Mouse (Mus musculus): ENCODE measurements around the gene Exo5.

Gene Exo5

GRCm38 (mm10) chr4:120905644-120906043 lies 19.2 kb downstream of the Exo5 start:
- no peak for DNase-seq (ENCODE audit: low spot score)

DNA sequence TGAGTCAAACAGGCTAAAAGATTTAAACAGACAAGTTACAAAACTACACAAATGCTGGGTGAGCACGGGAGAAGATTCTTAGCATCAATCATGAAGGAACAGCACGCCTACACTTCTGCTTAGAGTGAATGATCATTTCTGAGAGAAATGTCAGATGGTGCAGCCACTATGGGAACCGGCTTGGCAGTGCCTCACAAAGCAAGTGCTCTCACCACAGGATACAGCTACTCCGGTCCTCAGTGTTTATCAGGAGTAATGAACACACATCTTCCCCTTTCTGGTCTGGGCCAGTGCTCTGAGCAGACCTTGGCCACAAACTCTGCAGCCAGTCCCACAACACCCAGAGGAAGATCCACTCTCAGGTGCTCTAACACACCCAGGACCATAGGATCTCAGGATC lies 20.3 kb downstream of the Exo5 start:
- DNase-seq (ENCODE audit: low spot score) = no peak

GRCm38 (mm10) chr4:120895810-120896584 lies 28.8 kb downstream of the Exo5 start:
- no peak for DNase-seq (ENCODE audit: low spot score)

- no peak for DNase-seq (ENCODE audit: low spot score)
Observed at GRCm38 (mm10) chr4:120895226-120895625, 29.6 kb downstream of the Exo5 start.

DNA sequence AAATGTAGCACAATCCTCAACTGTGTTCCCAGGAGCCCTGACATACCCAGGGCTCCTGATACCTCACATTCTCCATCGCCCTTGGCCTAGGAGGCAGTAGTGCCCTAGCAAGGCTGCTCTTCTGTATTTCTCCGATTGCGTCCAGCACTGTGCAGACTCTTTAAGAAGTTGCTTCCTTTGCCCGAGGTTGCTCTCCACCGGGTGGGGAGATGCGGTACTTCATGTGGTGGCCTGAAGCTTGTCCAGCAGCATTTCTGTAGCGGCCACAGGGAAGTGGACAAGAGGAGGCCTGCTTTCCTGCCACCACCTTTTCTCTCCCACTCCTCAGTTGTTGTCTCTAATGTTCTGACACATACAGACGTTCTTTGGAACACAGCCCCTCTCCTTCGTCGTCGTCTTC lies 30.2 kb downstream of the Exo5 start:
- no peak for DNase-seq (ENCODE audit: low spot score)

GRCm38 (mm10) chr4:120893656-120894401 lies 31.0 kb downstream of the Exo5 start:
- DNase-seq (ENCODE audit: low spot score) = no peak

DNA sequence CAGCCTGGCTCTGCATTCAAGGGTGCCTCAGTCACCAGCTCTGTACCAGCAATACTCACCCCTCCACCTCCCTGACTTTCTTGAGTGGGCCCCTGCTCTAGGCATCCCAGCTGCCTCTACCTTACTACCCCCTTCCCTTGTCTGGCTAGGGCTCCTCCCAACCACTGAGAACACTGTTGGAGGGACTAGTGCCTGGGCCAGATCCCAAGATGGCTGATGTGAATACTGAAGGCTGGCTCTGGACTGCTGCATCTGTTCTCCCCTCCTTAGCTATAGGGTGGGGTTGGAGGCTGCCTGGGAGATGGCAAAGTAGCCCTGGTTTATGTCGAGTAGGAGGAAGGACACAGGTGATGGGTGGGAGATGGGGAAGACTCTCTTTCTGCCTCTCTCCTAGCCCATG lies 32.3 kb downstream of the Exo5 start:
- DNase-seq (ENCODE audit: low spot score) = no peak

DNA sequence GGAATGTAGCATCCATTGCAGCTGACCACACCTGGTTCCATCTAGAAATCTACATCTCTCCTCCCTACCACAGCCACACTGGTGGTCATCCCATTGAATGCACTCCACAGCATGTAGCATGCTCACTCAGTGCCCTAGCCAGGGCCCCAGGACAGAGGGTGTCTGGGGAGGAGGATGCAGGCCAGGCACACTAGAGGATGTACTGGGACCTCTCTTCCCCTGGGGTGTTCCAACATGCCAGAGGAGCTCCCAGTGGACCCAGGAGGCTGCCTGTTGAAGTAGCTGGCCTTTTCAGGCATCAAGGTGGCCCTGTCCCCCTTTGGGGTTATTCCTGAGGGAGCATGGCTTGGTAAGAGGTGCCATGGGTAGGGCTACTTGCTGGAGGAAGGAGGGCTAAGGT lies 32.9 kb downstream of the Exo5 start:
- DNase-seq (ENCODE audit: low spot score) = no peak

DNA sequence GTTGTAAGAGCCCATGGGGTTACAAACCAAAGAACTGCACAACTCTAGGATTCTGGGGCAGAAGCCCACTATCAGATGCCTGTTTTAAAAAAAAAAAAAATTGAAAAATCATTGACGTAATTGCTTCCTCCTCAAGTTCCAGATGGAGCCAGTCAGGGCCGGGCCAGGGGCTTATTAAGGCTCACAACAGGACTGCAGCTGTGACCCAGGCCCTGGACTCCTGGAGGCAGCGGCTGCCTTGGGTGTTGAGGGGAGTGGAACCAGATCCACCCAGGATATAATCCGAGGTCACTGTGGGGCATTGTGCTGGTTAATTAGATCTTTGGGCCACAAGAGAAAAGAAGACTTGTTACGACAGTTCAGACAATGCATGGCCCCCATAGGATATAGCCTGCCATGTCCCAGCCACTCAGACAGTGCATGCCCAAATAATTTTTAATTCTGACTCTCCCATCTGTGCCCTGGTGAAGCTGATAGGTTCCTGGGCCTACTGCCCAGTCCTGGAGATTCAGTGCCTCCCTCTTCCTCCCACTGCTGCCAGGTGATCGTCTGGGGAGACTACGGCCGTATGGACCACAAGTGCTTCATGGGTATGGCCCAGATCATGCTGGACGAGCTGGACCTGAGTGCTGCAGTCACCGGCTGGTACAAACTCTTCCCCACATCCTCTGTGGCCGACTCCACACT lies 33.9 kb downstream of the Exo5 start:
- no peak for DNase-seq (ENCODE audit: low spot score)

- no peak for DNase-seq (ENCODE audit: low spot score)
Observed at GRCm38 (mm10) chr4:120888884-120889283, 35.9 kb downstream of the Exo5 start.

DNA sequence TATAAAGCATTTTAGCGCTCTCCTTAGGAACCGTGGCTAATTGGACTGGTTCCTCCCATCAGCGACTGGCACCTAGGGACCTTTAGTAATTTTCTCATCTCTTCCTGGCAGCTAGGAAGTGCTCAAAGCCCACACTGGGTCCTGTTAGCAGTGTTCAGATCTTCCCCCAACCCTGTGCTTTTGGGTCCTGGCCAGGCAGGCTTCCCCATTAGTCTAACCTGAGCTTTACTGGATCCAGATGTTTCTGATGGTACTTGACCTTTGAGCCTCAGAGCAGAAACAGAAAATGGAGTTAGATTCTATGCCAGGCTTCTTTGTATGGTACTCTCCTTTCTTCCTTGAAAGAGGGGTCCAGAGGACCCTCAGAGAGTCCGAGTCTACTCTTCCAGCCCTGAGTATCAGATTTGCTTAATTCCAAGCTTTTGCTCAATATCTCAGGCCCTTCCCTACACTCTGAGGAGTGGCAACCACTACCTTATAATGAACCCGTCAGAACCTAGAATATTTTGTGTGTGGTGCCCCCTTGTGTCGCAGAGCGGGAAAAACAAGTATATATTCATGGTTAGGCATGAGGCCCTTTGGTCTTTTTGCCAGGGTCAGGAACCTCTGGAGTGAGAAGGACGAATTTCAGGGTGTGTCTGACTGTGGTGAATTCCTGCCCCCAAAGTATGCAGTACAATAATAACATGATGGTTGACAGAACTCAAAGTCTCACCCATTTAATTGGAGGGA lies 37.3 kb downstream of the Exo5 start:
- peak; percentile 51 for DNase-seq (ENCODE audit: low spot score)

GRCm38 (mm10) chr4:120886811-120887210 lies 38.0 kb downstream of the Exo5 start:
- DNase-seq (ENCODE audit: low spot score) = no peak

DNA sequence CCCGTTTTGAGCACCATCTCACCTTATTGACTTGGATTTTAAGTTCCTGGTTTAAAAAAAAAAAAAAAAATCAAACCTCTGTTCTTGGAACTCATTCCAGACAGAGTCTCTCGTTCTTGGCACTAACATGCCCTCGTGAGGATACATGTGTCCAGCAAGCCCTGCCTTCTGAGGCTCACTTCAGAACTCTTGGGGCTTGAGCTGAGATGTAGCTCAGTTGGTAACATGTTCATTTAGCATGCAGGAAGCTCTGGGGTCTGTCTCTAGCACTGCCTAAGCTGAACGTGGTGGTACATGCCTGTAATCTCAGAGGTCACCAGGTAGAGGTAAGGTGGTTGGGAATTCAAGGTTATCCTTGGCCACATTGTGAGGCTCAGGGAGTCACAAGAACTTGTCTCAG lies 38.7 kb downstream of the Exo5 start:
- DNase-seq (ENCODE audit: low spot score) = no peak

DNA sequence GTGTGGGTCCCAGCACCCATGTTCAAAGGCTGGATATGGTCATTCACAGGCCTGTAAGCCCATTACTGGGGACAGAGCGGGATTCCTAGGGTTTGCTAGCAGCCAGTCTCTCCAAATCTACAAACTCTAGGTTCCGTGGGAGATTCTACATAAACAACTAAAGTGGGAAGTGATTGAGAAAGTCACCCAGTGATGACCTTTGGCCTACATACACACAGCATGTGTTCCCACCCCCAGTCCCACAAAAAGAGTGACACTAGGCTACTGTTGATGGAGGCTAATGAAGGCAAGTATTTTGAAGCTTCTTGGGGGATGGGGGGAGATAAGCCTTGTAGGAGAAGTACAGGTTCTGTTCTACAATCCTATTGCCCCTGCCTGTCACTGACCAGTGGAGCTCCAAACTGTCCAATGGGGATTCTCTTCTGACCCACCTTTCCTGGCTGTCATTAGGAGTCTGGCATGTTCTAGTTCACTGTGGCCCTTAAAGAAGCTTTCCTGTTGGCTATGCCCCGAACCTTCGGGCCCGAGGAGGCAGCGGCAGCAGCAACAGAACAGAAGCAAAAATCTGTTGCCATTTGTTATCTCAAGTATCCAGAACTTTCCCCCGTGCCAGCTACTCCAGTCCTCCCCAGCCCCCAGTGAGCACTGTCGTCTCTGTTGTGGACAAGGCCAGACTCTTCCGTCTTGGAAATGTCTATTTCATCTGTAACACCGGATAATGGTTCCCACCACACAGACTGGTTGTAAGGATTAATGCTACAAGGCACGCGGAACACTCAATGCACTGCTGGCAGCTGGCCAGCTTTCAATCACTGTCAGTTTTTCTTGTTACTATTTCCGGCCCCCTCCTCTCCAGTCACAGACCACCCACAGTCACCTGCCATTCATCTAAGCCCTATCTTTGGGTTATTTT lies 39.4 kb downstream of the Exo5 start:
- DNase-seq (ENCODE audit: low spot score) = no peak

GRCm38 (mm10) chr4:120882002-120882625 lies 42.7 kb downstream of the Exo5 start:
- DNase-seq (ENCODE audit: low spot score) = no peak

DNA sequence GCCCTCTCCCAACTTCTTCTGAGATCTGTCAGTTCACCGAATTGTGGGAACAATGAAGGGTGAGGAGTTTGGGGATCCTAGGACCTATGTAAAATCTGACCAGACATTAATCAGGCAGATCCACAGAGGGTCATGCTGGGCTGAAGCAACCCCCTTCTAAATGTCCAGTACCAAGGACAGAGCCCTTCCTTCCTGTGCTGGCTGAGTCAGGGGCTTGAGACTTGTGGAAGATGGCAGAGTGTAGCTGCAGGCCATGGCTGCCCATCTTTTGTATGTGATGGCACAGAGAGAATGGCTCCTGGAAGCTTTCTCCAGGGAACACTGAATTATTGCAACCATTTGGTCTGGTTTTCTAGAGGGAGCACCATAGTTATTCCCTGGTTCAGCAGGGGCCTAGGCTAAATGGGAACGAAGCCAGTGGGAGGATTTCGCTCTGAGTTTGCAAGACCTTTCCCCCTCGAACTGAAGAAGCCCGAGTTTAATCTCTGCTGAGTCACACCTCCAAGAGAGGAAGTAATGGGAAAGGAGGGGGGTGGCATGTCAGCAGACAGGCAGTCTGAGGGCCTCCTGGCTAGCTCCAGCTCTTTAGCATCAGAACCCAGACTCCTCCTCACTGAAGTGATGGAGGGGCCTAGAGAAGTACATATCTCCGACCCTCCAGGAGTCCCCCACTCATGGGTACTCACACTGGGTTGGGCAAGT lies 43.9 kb downstream of the Exo5 start:
- no peak for DNase-seq (ENCODE audit: low spot score)

- DNase-seq (ENCODE audit: low spot score) = no peak
Observed at GRCm38 (mm10) chr4:120879386-120879785, 45.4 kb downstream of the Exo5 start.

GRCm38 (mm10) chr4:120878728-120879127 lies 46.1 kb downstream of the Exo5 start:
- DNase-seq (ENCODE audit: low spot score) = no peak

DNA sequence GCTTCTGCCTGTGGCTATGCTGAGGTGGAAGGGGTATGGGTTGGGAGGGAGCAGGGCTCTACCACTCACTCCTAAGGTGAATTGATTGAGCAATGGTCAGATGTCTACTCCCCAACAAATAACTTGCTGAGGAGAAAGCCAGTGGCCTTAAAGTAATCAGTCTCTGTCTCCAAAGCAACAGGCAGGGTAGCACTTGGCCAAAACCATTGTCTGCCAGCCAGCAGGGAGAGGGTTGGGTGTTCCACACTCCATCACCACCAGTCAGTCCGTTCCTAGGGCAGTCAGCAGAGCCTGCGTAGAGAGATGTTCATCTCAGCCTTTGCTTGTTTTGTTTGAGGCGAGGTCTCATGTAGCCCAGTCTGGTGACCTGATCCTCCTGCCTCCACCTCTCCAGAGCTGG lies 48.9 kb downstream of the Exo5 start:
- no peak for DNase-seq (ENCODE audit: low spot score)
